Mouse (Mus musculus) fat pad, adult 2 months (tissue): Measurements from ENCODE around the gene 6330409D20Rik.

Experiments
- DNase-seq: peaks from one replicate; pipeline ENCODE4 v3.0.0-alpha.2; 2011; ENCODE audit warnings: low read depth, low spot score; ENCODE audit errors: extremely low read depth

The 6330409D20Rik gene

DNA sequence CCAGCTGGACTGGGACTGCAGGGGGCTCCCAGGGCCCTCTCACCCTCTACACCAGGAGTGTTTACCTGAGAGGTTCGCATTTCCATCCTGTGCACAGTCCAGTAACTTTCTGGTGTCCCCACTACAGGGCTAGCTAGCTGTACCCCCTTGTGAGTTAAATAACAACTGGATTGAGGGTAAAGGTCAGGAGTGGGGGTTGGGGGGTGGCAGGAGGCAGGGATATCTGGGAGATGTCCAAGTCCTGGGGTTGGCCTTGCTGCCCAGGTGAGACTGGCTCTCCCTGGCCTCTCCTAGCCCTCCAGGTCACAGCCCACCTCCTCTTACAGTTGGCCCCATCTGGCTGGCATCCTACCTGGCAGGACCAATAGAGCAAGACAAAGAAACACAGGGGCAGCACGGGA lies 36.8 kb downstream of the 6330409D20Rik start, which contains the start of gene Fpgs:
Fpgs (minus strand) TSS at position 125 of the 401 bp plus-strand sequence.
- no peak for DNase-seq

DNA sequence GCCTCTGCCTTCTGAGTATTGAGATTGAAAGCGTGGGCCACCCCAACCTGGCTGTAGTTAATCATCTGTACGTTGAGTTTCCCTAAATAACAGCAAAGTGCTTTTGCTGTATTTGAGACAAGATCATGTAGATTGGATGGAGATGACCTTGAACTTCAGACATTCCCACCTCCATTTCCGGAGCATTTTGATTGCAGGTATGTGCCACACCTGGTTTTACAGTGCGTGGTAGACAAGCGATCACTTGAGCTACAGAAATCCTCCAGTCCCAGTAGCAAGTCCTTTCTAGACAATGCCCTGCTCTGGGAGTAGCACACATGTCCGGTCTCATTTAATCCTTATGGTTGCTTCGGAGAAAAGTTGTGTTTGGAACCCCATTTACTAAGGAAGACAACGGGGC lies 37.8 kb downstream of the 6330409D20Rik start:
- no peak for DNase-seq

DNA sequence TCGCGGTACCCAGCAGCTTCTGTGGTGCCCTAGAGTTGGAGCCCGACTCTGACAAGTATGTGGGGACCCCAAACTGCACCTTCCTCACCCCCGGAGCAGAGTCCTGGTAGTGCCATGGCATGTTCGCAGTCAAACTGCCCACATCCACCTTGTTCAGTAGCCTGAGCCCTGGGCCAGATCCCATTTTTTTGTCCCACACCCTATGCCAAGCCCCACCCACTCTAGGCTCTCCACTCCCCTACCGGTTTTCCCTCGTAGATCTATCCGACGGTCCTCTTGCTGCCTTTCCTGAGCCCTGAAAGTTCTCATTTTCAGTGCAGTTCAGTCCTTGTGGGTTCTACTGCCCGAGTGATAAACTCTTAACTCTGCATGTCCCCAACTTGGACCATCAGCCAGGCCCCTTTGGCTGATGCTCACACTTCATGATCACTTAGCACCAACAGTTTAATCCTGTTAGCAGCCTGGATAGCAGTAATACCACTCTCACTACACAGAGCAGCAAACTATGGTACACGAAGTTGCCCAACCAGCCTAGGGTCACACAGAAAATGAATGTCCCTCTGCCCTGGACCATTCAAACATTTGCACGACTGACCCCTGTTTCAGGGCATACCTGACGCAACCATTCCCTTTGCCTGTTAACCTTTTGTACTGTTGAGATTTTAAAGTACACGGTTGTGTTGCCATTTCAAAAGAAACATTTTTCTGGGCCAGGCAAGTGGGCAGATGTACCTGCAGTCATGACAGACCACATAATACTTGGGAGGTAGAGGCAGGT lies 39.7 kb downstream of the 6330409D20Rik start:
- no peak for DNase-seq

DNA sequence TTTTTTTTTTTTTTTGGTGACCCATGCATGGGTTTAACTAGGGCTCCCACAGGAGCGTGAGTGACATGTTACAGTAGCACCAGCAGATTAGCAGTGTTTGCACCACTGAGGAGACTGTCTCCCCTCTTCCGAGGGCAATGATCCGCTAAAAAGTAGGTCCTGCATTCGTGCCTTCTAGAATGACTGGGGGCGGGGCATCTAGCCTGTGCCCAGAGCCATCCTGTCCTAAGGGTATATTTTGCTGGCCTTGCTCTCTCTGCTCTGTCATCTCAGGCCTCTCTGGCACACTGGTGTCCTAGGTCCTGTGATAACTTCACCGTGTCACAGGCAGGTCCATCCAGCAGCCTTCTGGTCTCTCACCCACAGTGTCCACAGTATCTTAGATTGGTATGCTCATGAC lies 41.1 kb downstream of the 6330409D20Rik start:
- DNase-seq, result no peak

DNA sequence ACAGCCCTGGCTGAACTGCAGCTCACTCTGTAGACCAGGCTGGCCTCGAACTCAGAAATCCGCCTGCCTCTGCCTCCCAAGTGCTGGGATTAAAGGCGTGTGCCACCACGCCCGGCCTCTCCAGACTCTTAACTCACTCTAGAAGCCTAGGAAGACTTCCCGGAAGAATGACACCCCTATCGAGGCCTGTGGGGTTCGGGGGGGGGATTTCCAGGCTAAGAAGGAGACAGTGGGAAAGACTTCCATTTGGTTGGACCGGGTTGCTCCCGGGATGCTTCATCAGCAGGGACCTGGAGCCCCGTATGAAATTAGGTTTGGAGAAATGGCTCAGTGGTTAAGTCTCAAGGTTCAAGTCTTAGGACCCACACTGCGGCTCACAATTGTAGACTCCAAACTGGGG lies 46.1 kb downstream of the 6330409D20Rik start:
- no peak for DNase-seq

DNA sequence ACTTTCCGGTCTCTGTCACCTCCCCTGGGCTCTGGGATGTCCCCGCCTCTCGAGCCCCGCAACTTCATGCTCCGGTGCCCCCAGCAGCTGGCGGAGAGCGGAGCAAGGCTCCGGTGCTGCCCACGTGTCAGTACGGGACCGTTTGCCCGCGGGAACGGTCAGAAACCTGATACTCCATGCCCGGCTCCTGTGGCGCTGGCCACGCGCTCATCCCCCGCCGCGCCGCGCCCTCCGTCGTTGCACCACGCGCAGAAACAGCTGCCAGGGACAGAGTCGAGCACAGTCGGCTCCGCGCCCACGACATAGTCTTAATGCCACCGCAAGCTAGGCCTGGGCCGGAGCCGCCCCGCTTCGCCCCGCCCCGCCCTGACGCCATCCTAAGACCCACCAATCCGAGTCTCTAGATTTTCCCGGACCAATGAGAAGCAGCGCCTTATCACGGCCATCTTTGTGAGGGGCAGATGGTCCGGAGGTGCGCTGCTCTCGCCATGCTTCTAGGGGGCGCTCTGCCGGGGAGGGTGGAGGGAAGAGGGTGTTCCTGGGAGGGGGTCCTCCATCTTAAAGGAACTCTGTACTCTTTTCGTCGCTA lies 46.9 kb downstream of the 6330409D20Rik start:
- no peak for DNase-seq

DNA sequence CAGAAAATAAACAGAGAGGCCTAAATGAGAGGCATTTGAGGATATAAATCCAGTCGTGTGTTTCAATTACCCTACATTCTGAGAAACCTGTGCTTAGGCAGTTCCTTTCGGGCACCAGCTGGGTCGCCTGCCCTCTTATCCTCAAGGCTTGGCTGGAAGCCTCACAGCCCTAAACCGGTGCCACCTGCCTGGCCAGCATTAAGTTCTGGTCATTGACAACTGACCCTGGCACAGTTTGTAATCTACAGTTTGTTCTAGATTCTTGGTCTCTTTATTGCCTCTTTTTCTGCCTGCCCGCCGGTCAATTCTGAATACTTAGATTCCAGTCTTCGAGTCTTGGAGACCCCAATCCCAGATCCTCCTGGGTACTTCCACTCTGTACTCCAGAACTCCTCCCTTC lies 47.5 kb downstream of the 6330409D20Rik start:
- no peak for DNase-seq

DNA sequence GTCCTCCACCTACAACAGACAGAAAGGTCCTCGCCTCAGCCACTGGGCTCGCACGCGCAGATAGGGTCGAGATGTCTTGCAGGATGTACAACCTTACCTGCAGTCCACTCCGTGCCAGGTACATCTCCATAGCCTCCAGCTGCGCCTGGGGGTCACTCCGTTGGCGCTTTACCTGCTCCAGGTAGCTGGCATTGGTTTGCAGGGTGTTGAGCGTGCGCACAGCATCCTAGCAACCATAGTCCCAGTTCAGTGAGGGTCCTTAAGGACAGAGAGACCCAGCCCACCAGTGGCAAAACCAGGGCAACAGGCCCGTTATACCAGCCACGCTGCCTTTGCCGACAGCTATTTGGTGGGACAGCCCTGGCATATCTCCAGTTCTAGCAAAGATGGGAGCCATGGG lies 48.3 kb downstream of the 6330409D20Rik start:
- no peak for DNase-seq

DNA sequence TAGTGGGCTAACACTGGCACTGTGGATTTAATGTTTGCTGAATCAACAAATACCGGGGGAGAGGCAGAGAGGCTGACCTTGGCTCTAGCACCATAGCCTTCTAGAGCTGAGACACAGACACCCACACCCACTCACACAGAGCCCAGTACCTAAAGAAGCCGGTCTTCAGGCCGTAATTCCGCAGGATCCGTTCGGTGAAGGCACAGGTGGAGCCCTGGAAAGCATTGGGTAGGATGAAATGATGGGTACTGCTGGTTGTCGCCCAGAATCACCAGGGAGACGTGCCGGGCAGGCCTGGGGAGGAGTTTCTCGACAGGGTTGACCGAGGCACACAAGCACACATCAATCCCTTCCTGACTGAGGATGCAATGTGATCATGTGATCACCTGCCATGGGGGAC lies 49.8 kb downstream of the 6330409D20Rik start:
- no peak for DNase-seq

DNA sequence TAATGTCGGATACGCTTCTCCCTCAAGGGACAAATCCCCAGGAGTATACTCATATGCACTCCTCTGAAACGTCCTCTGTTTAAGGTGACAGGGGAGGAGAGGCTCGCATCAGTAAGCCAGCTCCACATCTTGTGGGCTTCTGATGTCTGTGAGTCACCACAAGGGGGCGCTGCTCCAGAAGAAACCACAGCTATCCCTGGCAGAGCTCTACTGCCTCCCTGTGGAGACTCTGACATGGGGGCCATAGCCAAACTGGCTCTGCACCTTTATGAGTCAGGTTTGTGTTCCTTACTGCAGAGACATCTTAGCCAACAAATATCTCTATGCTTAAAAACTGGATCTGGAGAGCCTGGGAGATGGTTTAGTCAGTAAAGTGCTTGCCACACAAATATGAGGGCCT lies 51.4 kb downstream of the 6330409D20Rik start:
- no peak for DNase-seq

DNA sequence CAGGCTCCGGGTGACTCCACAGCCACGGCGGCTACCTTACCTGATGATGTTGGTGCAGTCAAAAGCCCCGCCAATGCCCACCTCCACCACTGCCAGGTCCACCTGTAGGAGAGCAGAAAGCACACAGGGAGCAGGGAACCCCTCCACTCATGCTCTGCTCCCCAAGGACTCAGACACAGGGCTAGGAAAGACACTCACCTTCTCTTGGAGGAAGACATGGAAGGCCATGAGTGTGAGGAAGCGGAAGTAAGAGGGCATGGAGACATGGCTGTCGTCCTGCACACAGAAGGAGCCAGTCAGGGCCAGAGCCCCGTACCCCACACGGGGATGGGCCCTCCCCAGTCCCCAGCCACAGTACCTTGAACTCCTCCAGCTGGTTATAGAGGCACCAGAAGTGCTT lies 53.3 kb downstream of the 6330409D20Rik start:
- DNase-seq, result no peak

DNA sequence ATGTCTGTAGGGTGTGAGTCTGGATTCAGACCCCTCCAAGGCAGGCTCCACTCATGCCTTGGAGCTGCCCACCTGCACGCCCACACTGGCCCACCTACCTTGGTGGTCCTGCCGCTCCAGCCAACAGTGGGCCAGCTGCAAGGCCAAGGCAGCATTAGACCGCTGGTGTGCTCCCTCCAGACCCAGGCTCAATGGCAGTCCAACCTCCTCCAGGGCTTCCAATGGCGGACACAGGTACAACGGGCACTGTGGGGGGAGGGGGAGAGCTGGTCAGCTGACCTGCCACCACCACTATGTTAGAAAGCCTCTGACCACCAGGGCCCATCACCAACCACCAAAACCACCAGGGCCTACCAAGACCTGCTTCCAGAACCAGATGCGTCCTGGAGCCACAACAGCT lies 54.2 kb downstream of the 6330409D20Rik start:
- DNase-seq, result no peak

DNA sequence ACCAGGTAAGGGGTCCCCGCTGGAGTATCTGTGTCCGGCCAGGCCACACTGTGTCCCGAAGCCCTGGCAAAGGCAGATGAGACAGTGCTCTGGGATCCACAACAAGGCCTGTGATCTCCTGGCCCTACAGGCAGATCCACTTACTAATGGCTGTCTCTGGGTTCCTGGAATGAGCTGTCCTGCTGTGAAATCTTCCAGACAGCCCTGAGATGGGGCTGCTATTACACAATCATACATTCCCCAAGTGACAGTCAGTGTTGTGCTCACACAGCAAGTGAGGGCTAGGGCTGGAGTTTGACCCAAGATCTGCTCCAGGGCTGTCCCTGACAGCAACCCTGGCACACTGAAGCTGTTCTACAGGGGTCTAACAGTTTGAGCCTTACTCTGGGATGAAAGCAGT lies 55.0 kb downstream of the 6330409D20Rik start:
- DNase-seq, result no peak

DNA sequence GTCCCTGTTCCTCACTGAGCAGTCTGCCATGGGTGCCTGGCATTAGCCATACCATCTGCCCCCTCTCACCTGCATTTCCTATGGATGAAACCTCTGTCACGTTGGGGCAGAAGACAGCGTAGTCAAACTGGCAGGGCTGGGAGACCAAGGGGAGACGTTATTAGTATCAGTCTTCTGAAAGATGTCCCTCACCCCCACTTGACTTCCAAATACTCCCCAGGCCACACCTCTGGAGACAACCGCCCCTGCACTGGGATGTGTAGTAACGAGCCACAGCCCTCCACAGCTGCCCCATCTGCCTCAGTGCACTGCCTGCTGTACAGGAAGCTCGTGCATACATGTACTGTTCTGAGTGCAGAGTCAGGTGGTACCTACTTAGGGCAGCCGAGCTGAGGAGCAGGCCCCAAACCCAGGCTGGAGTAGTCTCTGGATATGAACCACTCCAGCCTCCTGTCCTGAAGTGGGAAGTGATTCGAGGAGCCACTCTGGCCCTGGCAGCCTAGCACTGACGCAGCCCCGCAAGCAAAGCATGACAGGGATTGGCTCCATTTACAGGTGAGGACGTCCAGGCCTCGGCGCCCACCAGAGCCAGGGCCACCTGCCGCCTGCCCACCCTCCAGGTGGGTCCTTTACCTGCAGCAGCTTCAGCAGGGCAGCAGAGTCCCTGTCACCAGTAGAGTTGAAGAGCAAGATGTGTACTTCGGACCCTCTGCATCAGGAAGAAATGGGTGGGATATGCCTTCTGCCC lies 56.0 kb downstream of the 6330409D20Rik start:
- DNase-seq, result no peak

DNA sequence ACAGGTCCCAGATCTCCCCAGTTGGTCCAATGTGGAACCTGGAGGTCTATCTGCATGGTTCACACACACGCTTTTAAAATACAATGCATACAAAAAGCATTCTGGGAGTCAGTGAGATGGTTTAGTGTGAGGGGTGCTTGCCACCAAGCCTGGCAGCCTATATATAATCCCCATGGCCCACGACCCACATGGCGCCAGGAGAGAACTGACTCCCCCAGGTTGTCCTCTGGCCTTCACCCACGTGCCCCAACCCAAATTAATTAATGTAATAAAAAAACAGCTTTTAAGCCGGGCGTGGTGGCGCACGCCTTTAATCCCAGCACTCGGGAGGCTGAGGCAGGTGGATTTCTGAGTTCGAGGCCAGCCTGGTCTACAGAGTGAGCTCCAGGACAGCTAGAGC lies 57.1 kb downstream of the 6330409D20Rik start:
- no peak for DNase-seq

DNA sequence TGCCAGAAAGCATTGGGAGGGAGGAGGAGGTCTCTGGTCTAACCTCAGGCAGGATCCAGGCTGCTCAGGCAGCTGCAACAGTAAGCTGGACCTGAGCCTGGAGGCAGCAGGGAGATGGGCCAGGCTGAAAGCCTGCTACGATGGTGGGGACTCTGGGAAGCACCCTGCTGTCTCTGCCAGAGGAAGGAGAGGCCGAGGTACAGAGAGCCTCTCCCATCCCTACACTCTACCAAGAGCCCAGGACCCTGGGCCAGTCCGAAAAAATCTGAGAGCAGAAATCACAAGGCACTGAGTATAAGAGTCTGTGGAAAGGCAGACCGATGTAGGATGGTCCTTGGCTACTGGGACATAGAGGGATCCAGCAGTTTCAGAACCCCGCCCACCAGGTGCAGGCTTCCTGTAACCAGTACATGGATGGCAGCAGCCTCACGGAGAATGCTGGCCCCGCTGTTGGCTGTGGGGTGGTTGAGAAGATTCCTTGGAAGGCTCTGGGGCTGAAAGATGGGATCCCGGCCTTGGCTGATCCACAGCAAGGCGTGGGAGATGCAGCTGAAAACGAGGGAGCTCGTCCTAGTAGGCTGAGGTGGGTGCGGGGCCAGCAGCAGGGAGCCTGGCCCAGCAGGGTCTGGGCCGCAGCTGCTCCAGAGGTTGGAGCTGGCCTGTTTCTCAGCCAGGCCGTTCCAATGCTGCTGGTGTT lies 57.9 kb downstream of the 6330409D20Rik start:
- DNase-seq, result no peak
